Mouse (Mus musculus) adrenal gland, postnatal 25 days (tissue): ENCODE measurements around the gene Nmrk1. TPM values are rescaled to one million over a fixed set of nuclear protein-coding genes. Genes with fewer than 3 reads are reported as not detected.
"Not testable (repeated sequence)": the region's sequence is repeated elsewhere in the genome, so short reads cannot be mapped to it uniquely, and the experiment has no call there.

Source experiments
- DNase-seq: peaks from one replicate; pipeline ENCODE4 v3.0.0; 2021; ENCODE audit warnings: mixed read lengths
- long read RNA-seq: library from polyadenylated mRNA; stranded (forward); transcript quantifications from one replicate; pipeline ENCODE4 v2.0.0, GENCODE M21; 2021
- total RNA-seq: library from RNA; stranded (reverse); gene quantifications from 2 replicates; pipeline ENCODE4 v1.2.3, GENCODE M21; 2021

The Nmrk1 gene
- total RNA-seq = 11.8 and 12.5 TPM in 2 replicates
- long read RNA-seq, transcript Nmrk1-206 (9 exons, 1,940 nt) = major isoform, 15 of 36 reads
- long read RNA-seq, partial matches to known transcripts = 0 of 36 reads
- long read RNA-seq, other reads (novel, unspliced or antisense) = 19 of 36 reads

DNA sequence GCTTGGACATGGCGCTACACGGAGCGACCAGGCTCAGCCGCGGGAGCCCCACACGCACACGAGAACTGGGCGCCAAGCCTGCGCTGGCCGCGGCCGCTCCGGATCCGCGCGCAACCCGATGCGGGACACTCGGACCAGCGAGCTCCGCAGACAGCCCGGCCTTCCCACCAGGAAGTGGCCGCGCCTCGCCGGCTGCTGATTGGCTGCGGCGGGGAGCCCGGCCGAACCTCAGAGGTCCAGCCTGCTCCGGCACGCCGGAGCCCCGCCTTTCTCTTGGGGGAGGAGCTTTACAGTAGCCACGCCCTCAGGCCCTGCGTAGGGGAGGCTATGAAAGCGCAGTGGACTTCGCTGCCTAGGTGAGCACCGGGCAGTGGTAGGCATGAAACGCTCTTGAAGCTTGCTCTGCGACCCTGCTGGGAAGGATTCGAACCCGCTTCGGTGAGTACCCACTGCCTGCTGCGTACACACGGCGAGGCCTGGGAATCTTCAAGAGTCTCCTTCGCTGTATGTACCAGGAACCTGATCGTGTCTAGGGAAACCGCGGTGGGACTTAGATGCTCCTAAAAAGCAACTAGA is at the start of gene Nmrk1, which contains the start of gene Ostf1:
TSS of gene Nmrk1 (plus strand) at position 307 of the 576 bp plus-strand sequence.
TSS of gene Ostf1 (minus strand) at position 180 of the 576 bp plus-strand sequence.
- DNase-seq = peak; percentile 98

DNA sequence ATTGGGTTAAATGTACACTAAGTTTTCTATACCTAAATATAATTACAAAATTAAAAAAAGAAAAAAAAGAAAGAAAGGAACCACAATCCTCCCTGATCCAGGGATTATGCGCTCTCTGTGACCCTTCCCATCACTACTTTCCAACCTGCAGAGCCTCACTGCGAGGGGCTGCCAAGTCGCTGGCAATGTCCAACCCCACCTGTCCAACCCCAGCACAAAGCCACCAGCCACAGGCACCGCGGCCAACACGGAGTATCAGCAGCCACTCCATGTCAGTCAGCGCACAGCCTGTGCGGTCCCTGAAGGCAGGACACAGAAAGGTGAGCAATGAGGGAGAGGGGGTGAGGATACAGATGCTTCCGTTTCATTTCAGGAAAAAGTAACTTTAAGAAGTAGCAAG is 49.5 kb upstream of the Nmrk1 start:
- no peak for DNase-seq

GRCm38 (mm10) chr19:18582887-18583286 is 48.9 kb upstream of the Nmrk1 start:
- no peak for DNase-seq

DNA sequence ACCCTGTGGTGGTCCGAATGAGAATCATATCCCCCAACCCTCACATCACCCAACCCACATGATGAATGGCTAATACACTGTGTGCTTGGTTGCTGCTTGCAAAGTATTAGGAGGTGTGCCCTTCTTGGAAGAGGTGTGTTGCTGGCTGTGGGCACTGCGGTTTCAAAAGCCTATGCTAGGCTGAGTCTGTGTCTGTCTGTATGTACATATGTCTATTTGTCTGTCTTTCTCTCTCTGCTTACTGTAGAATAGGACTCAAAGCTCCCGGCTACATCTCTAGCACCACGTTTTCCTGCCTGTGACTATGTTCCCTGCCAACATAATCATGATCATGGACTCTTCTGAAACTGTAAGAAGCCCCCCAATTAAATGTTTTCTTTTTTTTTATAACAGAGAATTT is 48.0 kb upstream of the Nmrk1 start:
- DNase-seq = no peak

DNA sequence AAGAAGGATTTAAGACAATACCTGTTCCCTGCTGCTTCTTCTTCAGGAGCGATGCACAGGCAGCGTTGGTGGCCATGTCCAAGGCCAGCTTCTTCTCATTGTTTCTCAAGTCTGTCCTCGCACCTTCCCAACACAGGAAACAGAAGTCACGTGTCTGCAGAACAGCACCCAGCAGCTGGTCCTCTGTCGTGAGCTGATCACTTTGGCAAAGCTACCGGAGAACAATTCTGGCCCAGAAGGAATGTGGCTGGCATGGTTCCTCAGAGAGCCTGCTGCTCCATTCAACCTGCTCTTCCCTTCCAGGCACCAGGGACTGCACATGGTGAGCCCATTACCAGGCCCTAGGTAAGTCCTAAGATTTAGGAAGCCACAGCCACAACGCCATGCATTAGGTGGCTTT is 47.1 kb upstream of the Nmrk1 start:
- DNase-seq = no peak

GRCm38 (mm10) chr19:18587118-18587517 is 44.6 kb upstream of the Nmrk1 start:
- no peak for DNase-seq

- no peak for DNase-seq
Observed at GRCm38 (mm10) chr19:18588243-18588642, 43.5 kb upstream of the Nmrk1 start.

GRCm38 (mm10) chr19:18588801-18589200 is 42.9 kb upstream of the Nmrk1 start:
- DNase-seq = not testable (repeated sequence)

DNA sequence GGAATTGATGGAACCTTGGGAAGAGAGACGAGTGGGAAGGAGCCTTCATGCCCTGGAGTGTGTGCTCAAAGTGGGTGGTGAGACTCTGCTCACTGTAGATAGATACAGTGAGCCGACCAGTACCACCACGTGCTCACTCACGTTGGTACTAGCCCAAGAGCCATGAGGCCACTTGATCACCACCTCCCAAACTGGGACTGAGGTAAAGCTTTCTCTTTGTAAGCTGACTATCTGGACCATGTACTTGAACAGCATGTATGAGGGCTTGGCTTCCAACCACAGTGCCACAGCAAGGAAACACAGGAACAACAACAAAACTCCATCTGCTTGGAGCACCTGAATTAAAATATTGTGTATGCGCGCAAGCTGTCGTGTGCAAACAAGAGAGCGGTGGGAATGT is 42.5 kb upstream of the Nmrk1 start:
- no peak for DNase-seq

DNA sequence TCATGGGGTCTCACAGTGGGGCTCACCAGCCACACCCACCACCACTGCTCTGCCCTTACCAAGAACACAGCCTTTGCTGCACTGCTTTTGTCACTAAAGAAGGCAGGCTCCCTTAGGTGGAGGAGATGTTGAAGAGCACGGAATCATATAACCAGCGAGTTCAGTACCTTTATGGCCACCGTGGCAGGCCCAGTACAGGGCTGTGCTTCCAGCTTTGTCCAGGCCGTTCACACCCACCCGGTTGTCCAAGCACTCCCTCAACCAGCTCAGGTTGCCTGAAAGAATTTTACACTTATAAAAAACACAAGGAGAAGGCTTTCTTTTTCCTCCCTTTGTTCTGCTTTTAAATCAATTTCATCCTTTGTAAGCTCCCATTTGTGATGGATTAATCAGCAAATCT is 41.5 kb upstream of the Nmrk1 start:
- DNase-seq = no peak

GRCm38 (mm10) chr19:18590942-18591354 is 40.8 kb upstream of the Nmrk1 start:
- no peak for DNase-seq

GRCm38 (mm10) chr19:18592919-18593318 is 38.8 kb upstream of the Nmrk1 start:
- DNase-seq = no peak

DNA sequence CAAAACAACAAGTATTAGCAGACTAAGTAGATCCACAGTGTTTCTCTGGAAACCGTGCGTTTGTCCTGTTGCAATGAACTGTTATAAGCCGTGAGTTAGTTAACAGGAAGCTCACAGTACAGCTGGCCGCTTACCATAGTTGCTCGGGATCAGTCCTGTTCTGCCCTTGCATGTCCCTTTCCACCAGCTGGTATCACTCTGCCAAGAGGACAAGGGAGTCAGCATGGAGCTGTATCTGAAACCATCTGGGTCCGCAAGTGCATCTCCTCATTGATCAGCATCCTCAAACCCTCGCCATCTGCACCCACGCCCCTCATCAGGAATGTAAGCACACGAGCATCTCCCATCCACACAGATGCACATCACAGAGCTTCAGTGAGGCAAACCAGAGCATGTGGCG is 38.0 kb upstream of the Nmrk1 start:
- DNase-seq = no peak

DNA sequence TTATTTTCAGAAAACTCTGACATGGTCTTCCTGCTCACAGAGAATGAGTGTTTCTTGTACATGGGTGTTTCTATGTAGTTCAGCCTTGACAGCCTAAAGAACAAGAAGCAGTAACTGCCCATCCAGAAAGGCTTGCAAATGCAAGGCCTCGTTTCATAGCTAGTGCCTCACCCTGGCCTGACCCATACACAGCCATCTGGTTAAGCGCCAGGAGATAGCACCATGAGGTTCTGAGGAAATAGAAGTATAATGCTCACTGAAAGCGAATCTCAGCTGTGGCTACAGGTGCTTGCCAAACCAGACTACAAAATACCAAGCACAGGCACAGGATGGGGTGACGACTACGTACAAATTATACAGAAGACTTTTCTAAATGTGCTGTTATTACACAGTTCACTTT is 34.9 kb upstream of the Nmrk1 start:
- no peak for DNase-seq

DNA sequence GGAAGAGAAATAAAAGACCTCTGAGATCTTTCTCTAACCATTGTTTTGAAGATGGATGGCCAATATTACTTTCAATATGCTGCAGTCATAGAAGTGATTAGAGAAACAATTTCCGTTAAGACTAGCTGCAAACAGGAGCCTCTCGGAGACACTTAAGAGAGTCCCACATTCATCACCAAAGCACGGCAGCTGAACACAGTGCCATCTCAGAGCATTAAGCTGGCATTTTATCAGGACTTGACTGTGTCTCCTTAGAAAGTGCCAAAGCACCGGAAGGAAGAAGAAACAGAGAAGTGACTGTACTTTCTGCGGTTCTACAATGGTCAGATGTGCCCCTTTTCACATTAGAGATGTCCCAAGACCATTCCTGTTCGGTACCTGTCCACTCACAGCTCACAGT is 34.0 kb upstream of the Nmrk1 start:
- no peak for DNase-seq

GRCm38 (mm10) chr19:18598265-18598926 is 33.4 kb upstream of the Nmrk1 start:
- DNase-seq = no peak

- peak; percentile 31 for DNase-seq
Observed at GRCm38 (mm10) chr19:18599051-18599450, 32.7 kb upstream of the Nmrk1 start.

DNA sequence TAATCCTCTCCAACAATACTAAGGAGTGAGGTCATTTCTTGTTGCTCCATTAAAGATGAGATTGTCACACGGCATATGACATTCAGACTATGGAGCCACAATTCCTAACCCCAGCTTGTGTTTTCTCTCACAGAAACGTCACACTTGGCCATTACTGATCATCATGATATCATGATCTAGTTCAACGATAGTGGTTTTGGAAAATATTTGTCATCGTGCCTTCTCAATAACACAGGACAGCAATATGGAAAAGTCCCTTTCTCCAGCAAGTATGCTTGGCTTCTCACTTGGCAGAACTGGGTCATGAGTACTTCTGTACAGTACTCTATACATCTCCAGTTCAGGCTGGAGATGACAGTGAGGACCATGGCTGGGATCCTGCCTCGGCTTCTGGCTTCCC is 32.1 kb upstream of the Nmrk1 start:
- no peak for DNase-seq

DNA sequence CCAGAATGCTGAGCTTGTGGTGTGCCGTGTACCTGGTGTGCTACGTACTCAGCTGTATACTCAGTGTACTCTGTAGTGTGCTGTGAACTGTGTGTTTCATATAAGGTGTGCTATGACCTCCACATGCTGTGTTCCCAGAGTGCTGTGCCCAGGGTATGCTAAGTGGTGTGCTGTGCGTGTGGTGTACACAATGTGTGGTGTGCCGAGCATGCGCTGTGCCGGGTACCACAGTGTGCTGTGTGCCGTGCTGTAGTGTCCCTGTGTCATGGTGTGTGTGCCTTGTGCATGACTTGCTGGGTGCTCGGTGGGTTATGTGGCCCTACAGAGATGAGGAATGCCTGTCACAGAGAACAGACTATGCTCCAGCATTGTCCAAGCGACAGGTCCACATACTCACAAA is 31.1 kb upstream of the Nmrk1 start:
- no peak for DNase-seq

DNA sequence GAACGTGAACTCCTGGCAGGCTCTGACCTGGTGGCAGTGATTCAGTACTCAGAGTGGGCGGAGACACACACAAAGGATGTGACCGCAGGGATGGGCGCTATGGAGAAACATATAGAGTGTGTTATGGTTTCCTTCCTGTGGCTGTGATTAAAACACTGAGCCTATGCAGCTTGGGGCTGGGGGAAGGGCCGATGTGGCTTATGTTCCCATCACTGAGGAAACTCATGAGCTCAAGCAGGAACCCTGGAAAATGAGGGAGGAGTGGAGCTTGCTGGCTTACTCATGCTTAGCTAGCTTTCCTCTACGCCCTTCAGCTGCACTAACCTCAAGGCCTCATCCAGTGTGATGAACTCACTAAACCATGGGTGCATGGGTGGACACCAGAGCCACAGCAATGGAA is 28.7 kb upstream of the Nmrk1 start:
- peak; percentile 26 for DNase-seq

- no peak for DNase-seq
Observed at GRCm38 (mm10) chr19:18607907-18608306, 23.8 kb upstream of the Nmrk1 start.

DNA sequence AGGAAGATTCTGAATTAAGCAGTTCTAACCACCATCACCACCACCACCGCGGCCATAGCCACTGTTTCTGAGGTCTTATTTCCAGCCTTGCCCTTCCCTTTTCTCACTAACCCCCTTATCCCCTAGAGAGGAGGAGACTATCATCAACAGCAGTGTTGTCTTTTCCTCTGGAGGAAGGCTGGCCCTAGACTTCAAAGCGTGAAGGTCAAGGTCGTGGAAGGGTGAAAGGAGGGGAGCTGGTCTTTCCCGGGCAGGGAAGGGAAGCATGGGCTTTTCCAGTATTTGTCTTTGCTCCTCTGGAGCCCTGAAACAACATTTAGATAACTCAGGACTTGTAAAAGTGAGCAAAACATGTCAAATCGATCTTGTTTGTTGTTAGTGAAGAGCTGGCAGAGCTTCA is 22.8 kb upstream of the Nmrk1 start:
- DNase-seq = peak; percentile 32

DNA sequence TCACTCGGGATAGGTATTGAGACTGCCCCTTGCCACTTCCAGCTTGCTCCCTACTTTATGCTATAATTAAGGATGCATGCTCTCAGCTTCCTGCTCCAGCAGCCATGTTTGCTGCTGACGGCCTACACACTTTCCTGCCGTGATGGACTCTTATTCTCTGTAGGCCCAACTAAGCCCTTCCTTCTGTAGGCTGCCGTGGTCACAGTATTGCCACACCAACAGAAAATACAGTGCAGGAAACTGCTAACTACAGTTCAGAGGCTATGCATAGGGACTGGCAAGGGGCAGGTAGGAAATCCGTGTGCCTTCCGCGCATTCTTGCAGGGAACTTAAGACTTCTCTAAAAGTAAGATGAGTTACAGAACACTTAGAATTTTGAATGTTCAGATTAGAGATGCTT is 17.4 kb upstream of the Nmrk1 start:
- DNase-seq = no peak

- DNase-seq = no peak
Observed at GRCm38 (mm10) chr19:18615680-18616240, 16.0 kb upstream of the Nmrk1 start.
